Mouse (Mus musculus) lung, postnatal 0 days (tissue): ENCODE measurements around the gene Smok3a.

Source experiments
- CTCF ChIP-seq: IDR thresholded peaks from 2 replicates; pipeline ENCODE4 v1.5.1; 2016; ENCODE audit warnings: antibody characterized with exemption, mild to moderate bottlenecking
- EP300 ChIP-seq: IDR thresholded peaks from 2 replicates; pipeline ENCODE4 v1.6.1; 2016; ENCODE audit warnings: antibody characterized with exemption, mild to moderate bottlenecking, control low read depth

- TF ChIP-seq CTCF, result no peak
- TF ChIP-seq EP300, result no peak
Observed at GRCm38 (mm10) chr5:138081446-138081845, 60.4 kb downstream of the Smok3a start.
